Mouse (Mus musculus): ENCODE results near the gene Nek11. TPM values are rescaled to one million over a fixed set of nuclear protein-coding genes. Genes with fewer than 3 reads are reported as not detected.

Gene Nek11
- polyA plus RNA-seq, 1 experiment: 0.18 TPM

DNA sequence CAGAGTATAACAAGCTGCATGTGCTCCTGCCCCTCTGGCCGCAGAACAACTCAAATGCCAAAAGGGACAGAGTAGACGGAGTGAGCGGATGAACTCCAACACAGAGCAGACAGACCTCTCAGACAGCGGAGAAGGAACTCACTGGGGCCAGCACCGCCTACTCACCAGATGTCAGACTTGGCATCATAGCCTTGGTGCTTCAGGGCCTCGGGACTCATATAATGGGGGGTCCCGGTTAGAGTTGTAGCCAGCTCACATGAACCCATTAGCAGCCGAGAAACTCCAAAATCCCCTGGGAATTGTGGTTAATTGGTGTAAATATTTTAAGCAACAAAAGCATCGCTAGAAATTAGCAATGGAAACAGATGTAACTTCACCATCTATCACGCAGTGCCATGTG is 82.1 kb downstream of the Nek11 start:
- no peak for DNase-seq (ENCODE audit: low read depth)

DNA sequence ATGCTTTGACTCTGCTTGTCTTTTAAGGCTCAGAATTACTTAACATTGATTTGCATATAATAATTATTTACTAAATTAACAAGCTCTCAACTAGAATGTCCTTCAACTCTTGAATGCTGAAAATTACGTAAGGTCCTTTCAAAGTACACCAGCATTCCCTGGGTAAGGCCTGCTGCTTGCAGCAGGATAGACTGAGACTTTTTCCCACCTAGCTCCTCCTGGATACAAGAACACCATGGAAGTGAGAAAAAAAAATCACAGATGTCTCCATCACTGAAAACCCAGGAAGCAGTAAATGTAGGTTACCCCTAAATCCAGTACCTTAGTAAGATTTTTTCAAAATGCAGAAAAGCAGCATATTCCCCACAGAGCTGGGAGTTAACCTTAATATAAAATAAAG is 82.6 kb downstream of the Nek11 start:
- DNase-seq (ENCODE audit: low read depth): no peak

DNA sequence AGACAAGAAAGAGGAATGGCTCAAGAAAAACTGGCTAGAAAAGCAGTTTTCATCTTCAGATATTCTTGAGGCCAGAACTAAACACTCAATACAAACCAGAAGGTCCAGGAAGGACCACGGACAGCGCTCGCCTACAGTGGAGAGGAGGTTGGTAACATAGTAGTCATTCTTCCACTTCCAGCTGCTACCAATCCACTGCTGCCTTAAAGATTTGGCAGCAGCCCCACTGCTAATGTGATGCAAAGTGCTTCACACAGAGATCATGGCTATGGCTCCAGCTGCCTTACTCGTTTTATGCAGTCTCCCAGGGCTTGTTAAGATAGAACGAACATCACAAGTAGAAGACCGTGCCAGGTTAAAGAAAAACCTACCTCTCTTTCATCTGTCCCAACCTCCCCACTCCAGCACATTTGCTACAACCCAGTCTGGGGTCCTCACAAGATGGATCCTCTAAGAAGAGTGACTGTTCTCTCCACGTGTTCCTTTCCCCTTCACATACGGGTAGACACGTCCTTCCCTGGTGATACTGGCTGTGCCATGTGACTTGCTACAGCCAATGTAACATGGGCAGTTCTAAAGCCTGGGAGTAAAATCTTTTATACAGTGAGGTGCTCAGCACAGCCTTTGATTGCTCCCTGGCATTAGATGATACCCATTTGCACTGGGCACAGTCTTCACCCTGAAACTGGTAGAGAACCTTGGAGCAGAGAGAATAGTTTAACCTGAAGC is 85.6 kb downstream of the Nek11 start:
- no peak for DNase-seq (ENCODE audit: low read depth)

DNA sequence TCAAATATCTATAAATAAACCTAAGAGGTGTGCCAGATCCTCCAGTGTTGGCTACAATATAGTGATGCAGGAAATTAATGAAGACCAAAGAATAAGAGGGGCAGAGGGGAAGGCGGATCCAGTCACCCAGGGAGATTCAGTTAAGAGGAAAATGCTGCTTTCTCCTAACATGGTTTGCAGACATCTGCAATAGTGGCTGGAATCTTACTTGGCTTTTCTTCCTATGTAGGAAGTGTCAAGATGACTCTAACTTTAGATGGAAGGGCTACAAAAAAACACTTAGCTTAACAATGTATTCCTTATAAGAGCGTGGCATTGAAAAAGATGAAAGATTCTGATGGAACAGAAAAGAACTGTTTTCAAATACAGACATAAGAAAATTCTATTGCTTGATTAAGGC is 89.3 kb downstream of the Nek11 start:
- DNase-seq (ENCODE audit: low read depth): no peak

DNA sequence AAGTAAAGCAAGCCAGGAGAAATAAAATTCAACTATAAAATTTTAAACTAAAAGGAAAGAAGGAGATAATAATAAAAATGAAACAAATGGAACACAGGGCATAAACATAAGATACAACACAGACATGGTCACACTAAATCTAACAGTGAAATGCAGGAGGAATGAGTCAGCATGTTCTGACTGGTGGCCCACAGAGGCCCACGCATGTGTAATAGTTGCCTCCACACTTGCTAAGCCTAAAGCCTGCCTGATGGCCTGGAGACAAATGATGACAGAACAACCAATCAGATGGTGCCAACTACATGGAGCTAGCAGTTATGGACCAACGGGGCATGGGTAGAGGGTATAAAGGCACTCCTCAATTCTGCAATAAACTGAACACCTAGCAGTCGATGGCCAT is 93.1 kb downstream of the Nek11 start:
- DNase-seq (ENCODE audit: low read depth): no peak

DNA sequence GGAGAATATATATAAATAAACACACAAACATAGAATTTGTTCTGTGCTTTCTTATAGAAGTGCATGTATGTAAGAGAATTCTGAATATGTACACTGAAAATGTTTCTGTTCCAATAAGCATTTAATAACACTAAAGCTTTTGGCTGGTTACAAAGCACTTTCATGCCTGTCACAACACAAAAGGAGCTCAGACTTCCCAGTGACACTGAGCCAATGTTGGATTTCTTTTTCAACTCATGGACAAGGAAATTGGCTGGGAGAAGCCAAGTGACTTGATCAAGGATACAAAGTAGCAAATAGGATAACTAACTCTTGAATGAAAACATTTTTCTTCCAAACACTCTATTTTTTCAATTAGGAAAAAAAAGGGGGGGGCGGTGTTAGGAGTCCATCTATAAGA is 93.9 kb downstream of the Nek11 start:
- no peak for DNase-seq (ENCODE audit: low read depth)

DNA sequence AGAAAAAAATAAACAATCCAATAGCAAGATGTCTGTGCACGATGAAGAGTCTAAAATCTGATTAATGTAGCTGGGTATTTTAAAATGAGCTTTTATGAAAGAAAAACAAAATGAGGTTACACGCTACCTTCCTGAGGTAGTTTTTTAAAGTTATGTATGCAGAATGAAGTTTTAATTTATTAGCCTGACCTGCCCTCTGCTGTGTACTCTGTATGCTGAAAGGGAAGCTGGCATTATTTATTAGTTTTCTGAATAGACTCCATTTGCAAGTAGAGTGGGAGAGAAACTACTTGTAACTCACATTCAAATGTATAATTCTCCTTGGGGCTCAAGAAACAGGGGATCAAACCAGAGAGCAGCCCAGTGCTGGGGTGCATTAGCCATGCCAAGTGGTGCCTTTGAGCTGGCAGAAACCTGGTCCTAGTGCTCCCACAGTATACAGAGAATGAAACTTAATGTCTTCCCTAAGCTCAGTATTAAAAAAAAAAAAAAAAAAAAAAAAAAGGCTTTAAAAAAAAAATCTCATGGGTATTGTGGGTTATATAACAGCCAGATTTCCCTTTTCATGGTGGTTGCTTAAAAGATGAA is 94.5 kb downstream of the Nek11 start:
- no peak for DNase-seq (ENCODE audit: low read depth)

DNA sequence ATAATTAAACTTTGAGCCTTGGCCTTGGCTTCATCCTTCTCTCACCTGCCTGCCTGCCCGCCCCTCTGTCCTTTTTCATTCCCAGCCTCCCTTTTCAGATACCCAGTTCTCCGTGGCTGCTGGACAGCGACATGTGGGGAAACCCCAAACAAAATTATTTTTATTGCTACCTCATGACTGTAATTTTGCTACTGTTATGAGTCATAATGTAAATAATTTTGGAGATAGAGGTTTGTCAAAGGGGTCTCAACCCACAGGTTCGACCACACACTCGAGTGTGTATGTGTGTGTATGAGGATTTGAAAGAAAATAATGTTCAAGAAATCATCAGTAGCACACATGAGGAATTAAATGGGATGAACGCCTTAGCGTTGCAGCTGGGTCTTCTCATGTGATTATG is 110.7 kb downstream of the Nek11 start:
- DNase-seq (ENCODE audit: low read depth): no peak

DNA sequence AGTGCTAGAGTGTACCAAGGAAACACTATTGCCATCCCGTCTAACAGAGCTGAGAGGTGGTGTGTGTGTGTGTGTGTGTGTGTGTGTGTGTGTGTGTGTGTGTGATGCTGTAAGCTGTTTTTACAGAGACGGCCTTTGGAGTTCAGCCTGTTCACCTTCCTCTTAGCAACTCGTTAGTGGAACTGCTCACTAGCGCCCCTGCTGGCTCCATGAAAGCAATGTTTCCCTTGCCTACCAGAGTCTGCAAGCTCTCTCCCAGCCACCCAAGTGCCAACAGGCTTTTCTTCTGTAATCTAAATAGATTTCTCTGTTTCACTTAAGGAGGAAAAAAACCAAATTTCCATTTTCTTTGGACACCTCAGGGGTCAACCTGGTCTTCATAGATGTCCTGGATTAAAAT is 112.6 kb downstream of the Nek11 start:
- DNase-seq (ENCODE audit: low read depth): no peak

DNA sequence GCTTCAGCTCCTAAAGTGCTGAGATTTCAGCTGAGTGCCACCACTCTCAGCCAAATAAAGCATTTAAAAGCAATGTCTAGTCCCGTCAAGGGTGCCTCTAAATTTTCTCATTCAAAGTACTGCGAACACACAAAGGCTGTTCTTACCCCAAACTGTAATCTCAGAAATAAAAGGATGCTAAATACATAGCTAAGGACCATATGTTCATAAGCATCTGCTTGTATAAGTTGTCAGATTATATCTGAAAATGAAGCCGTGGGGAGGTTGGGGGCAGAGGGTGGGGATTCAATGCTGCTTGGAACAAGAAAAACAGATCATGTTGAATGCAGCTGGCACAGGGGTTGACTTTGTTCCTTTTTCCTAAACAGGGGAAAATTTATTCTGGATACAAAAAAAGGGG is 120.4 kb downstream of the Nek11 start:
- DNase-seq (ENCODE audit: low read depth): no peak

DNA sequence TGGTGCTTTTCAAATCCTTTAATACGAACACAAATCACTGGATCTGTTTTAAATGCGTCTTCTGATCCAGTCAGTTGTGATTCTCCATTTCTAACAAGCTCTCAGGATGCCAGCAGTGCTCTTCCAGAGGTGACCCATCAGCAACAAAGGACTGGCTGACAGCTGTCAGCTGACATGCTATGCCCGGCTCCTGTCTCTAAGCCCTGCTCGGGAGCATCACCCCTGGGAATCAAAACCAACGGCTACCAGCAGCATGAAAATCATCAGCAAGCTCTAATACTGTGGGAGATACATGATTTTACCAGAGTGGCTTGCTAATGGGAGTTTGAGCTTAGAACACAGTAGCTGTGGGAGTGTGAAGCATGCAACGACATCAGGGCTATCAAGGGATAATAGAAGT is 121.0 kb downstream of the Nek11 start:
- no peak for DNase-seq (ENCODE audit: low read depth)

DNA sequence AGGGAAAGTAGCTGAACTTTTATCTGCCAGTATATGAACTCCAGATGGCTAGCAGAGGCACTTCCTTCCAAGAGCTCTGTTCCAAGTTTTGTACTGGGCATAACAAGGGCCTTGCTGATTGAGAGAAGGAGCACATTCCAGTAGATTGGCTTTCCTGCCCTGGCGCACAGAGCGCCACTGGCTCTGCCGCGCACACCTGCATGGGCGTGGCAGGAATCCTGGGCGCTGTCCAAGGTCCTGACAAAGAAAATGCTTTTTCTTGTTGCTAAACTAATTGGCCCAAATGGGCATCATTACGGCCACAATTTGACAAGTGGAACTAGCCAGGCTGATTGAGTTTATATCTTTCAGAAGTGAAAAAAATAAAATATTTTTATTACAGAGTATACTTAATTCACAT is 123.1 kb downstream of the Nek11 start:
- DNase-seq (ENCODE audit: low read depth): no peak

DNA sequence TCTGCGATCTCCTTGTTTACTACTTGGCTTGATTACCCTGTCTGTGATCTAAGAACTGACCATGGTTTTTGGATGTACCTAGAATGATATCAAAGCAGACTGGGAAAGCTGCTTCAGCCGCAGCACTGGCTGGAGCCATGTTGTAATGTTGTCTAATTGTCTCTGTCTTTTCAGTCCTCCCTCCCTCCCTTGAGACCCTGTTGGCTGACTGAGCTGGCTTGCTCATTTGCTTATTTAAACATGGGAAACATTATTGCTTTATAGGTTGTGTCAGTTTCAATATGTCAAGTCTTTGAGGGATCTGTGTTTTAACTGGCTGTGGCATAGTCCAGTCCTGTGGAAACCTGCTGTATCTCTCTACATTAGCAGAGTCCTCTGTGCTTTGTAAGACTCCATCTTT is 132.2 kb downstream of the Nek11 start:
- no peak for DNase-seq (ENCODE audit: low read depth)

DNA sequence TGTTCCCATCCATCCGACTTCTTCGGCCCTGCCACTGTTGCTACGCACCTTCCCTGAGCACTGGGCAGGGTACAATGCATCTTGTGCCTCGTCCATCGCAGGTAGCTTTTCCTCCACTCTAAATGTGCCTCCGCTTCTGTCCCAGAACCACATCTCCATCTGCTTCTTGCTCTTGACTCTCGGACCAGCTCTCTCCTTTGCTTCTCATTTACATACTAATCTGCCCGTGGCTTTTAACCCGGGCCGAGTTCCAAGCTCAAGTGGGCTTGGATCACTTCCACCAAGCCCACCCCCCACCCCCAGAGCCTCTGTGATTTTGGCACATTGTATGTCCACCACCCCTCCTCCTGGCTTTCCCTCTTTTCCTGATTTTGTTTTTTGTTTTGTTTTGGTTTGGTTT is 137.7 kb downstream of the Nek11 start:
- no peak for DNase-seq (ENCODE audit: low read depth)

DNA sequence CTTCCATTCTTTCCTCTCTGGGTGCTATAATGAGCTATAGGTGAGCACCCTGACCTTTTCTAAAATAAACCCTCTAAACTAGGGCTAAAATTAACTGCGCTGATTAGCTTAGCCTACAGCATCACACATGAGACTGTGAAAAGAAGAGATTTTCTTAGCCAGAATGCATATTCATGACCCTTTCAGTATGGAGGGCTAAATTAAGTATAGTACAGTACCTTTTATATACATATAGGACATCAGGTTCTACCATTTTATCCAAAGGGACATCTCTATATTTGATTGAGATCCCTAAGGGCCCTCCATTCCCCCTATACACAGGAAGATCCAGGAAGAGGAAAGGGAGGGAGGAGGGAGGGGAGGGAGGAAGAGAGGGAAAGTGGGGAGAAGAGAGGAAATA is 141.2 kb downstream of the Nek11 start:
- no peak for DNase-seq (ENCODE audit: low read depth)

DNA sequence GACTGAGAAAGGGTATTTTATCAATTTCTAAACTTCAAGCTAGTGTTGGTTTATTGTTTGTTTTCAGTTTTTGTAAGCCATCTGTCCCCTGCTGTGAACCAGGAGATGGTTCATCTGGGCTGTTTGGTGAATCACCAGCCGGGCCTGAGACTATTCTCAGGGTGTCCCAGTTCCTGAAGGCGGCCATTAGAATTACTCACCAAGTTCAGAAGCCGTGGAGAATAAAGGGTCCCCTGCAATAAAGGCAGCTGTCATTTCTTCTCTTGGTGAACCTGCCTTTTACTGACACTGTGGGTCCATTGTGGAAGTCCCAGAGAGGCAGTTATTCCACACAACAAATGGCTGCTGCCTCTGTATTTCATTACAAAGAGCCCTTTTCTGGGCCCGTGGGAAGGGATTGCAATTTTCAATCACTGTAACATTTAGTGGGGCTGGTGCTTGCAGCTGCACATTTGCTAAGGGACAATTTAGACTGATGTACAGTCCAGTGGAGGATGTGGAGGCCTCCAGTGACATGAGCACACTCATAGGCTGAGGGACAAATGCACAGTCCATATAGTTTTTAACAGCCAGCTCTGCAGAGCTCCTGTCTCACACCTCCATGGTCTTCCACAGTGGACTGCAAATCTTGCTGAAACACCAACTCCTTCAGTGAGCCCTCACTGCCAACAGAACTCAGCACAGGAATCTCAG is 142.8 kb downstream of the Nek11 start:
- no peak for DNase-seq (ENCODE audit: low read depth)

DNA sequence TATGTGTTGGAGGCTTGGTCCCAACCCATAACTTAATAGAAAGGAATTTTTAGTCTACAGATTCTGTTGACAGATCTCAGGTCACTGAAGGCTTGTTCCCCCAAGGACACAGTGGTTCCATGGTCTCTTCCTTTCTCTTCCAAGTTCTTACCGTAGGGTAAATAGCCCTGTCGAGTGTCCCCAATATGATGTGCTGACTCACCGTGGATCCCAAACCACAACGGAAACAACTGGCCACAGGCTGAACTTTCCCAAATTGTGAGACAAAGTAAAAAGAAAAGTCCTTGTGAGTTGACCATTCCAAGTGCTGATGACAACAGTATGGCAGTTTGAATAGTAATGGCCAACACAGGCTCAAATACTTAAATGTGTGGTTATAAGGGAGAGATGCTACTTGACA is 144.1 kb downstream of the Nek11 start:
- no peak for DNase-seq (ENCODE audit: low read depth)

DNA sequence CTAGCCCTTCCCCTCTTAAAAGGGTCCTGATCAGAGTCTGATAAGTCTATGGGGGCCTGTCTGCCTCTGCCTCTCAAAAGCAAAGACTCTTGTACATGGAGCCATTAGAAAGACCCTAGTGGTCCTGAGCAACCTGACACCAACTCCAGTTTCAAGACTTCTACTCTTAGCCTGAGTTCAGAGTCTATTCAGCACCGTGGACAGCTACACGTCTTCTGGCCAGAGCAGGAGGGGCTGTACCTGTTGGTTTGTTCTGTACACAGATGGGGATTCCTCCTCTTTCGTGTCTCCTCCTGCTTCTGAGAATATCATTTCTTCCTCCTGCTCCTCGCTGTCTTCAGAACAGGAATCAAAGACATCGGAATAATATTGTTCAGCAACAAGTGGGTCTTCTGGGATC is 151.3 kb downstream of the Nek11 start:
- no peak for DNase-seq (ENCODE audit: low read depth)

DNA sequence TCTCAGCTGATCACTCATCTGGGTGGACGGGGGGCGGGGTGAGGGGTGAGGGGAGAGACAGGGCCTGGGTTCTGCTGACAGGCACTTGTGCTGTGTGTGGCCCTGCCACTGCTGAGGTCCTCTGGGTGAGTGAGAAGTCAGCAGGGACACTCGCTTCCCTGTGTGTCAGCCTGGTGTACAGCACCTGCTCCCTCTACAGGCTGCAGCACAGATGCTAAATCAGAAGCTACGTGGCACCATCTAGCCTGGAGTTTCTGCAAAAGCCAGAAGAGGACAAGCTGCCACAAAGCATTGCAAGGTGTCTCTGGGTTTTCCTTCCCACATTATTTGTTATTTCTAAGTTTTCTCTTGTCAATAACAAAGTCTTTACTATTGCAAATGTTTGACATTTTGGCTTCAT is 180.9 kb downstream of the Nek11 start:
- no peak for DNase-seq (ENCODE audit: low read depth)

DNA sequence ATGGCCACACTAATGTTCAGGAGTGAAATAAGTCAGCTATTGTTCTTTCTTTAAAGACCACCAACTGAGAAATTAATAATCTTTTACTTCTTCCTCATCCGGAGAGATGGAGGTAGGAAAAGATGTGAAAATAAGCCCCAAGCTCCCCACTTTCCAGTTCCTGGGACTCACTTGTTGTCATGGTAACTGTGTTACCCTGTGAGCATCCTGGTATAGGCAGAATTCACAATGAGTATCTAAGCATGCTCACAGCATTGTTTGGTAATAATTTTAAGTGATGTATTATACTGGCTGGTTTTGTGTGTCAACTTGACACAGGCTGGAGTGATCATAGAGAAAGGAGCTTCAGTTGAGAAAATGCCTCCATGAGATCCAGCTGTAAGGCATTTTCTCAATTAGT is 195.0 kb downstream of the Nek11 start:
- DNase-seq (ENCODE audit: low read depth): no peak

DNA sequence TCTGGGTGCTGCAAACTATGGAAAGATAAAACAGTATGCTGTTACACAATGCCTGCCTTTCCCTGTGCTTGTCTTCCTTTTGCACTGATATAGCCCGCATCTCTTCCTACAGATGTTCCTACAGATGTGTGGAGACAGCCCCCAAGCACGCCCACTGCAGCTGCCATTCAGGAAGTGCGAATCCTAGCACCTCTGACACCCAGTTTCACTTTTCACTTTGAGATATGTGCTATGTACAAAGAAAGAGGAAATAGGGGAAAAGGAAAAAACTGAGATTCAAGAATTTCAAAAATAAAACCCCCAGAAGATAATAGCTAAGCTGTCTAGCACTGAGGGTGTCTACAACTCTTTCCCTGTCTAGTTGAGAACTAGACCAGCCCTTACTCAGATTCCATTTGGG is 208.6 kb downstream of the Nek11 start:
- no peak for DNase-seq (ENCODE audit: low read depth)

DNA sequence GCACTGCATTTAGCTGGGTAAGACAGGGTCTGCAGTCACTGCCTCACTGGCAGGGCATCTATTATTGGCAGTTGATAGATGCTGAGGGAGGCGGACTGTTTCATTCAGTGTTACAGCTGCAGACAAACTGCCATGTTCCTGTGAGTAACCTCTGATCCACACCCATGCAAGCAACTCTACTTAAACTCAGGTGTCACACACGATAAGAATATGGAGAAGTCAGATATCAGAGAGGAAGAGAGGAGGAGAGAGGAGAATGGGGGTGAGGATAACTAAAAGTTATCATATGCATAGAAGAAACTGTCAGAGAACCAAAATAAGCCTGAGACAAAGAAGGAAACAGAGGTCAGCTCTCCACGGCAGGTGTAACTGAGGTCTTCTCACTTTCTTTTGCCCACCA is 212.9 kb downstream of the Nek11 start:
- no peak for DNase-seq (ENCODE audit: low read depth)

DNA sequence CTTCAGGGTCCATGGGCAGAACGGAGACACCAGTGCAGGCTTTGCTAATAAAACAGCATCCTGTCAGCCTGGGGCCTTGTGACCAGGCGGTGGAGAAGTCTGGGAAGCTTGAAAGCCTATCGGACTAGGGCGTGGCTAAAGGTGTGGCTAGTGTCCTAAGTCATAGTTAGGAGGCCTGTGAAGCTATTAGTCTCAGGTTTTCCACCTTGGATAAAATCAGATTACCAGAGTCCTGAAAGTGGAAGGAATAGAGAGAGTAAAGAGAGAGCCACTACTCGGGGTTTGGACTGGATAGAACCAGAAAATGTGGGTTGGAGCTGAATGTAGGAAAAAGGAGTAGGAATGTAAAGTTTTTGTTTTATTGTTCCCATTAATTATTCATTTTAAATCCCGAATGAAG is 250.3 kb downstream of the Nek11 start, which contains the start of gene 1700080E11Rik:
Gene 1700080E11Rik, minus strand, starts transcription at position 101 of the 400 bp plus-strand sequence.
- DNase-seq (ENCODE audit: low read depth): no peak
